Mouse (Mus musculus) splenic B cell, adult 2 months (primary cell): ENCODE data around the gene Zfyve1.

Experiments
- DNase-seq: peaks from one replicate; pipeline ENCODE4 v3.0.0-alpha.2; 2011; ENCODE audit warnings: low read depth, low spot score
- H3K27me3 ChIP-seq: 2 replicates; pipeline ENCODE4 v1.6.1; 2012; ENCODE audit warnings: mild to moderate bottlenecking, low read length, moderate library complexity, mixed read lengths; ENCODE audit not compliant: control insufficient read depth, poor library complexity, insufficient read depth, severe bottlenecking
- H3K36me3 ChIP-seq: 2 replicates; pipeline ENCODE4 v1.6.1; 2012; ENCODE audit warnings: mild to moderate bottlenecking, low read length, moderate library complexity, mixed read lengths; ENCODE audit not compliant: control insufficient read depth, poor library complexity, insufficient read depth, severe bottlenecking

Gene Zfyve1

DNA sequence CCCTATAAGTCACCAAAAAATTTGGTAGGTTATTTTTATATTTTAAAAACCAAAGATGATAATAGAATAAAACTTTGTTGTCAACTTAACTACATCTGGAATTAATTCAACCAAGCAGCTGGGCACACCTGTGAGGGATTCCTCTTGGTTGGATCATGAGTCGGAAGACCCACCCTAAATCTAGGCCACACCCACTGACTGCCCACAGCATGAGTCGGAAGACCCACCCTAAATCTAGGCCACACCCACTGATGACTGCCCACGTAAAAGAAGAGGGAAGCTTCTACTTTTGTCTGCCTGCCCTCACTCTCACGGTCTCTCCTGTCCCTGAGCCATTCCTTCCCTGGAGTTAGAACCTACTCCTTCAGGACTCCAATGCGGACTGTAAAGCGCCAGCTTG is 36.8 kb downstream of the Zfyve1 start:
- no peak for DNase-seq
- peaks cover 3% of the 10 kb centered on the region for H3K36me3 ChIP-seq

DNA sequence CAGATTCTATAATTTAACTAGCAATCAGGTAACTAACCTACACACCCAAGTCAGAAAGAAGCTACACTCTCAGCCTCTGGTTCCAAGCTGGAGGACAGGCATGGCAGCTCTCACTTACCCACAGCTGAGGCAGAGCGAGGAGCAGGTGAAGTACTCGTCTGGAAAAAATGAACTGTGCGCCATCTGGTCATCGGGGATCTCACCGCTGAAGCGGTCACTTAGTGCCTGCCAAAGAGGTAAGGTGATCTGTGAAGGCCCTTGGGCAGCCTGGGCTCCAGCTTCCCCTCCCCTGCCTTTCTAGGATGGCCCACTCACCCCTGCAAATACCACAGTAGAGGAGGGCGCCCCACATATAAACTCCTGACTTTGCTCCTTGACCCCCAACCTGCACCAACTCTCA is 38.5 kb downstream of the Zfyve1 start:
- no peak for DNase-seq
- H3K36me3 ChIP-seq, result peaks cover 3% of the 10 kb centered on the region
- H3K27me3 ChIP-seq, result no peaks in the 10 kb centered on the region; the same call in 1 of the 2 replicates

More for the DNA sequence above, 36.8 kb downstream of the Zfyve1 start:
- H3K27me3 ChIP-seq, result no peaks in the 10 kb centered on the region; the same call in 1 of the 2 replicates

DNA sequence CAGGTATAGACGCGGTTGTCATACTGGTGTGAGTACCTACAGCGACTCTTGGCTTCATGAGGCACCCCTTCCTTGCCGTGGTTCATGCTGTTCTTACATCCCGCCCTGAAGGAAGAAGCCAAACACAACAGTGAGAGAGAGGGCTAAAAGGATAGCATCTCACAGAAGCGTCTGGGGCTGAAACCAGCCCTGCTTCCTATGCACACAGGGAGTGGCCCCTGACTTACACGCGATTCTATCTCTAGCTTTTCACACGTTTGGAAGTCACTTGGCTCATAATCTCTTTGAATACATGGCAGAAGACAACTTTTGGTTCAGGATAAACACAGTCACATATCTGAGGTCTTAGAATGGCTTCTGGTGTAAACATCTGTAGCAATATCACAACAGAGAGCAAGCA is 41.4 kb downstream of the Zfyve1 start:
- peaks cover 8% of the 10 kb centered on the region for H3K36me3 ChIP-seq
- DNase-seq, result no peak
- no peaks in the 10 kb centered on the region; the same call in 1 of the 2 replicates for H3K27me3 ChIP-seq

DNA sequence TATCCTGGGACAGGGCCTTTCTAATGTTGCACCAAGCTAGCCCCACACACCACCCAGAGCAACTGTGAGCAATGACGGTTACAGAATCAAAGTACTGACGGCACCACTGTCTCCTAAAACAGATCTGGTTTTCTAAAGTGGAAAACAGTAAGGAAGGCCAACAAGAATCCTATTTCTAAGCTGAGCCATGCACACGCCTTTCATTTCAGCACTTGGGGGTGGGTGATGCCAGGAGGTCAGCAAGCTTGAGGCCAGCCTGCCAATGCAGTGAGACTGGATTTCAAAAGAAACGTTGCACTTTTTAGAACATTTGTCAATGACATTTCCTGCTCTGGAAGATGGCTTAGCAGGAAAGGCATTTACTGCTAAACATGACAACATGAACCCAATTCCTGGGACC is 43.2 kb downstream of the Zfyve1 start:
- no peak for DNase-seq
- Histone ChIP-seq H3K27me3 (no peaks in the 10 kb centered on the region), H3K36me3 (peaks cover 8% of the 10 kb centered on the region)

DNA sequence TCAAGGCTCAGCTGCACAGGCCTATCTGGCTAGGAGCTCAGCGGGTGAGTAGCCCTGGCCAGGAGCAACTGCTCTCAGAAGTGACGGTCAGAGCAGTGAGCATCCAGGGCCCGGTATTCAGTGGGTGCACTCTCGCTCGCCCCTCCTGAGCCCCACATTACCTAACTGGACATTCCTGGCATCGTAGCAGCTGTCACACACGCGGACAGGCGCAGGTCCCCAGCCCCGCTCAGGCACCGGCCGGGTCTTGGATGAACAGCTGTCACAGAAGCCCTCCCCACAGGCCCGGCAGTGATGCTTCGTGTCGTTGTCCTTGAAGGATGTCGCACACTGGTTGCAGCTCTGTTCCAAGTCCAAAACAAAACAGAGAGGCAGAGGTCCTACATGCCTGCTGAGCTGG is 45.7 kb downstream of the Zfyve1 start:
- DNase-seq, result no peak
- no peaks in the 10 kb centered on the region for H3K27me3 ChIP-seq
- H3K36me3 ChIP-seq, result peaks cover 16% of the 10 kb centered on the region

DNA sequence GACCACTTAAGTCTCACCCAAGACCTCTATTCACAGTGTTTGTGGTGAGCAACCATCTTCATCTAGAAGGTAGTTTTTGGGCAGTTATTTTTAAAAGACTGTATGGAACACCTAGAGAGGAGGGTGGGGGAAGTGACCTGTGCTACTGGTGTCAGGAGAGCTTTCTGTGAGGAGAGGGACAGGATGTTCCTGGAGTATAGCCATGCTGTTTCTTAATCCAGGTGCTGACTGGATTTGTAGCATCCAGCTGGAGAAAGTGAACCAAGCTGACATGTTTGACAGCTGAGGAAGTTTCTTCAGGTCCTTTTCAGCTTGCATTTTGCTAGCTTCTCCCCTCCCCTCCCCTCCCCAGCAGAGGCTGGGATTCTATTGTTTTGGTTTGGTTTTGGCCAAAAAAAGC is 52.2 kb downstream of the Zfyve1 start:
- H3K27me3 ChIP-seq, result no peaks in the 10 kb centered on the region
- peaks cover 10% of the 10 kb centered on the region for H3K36me3 ChIP-seq
- DNase-seq, result no peak

DNA sequence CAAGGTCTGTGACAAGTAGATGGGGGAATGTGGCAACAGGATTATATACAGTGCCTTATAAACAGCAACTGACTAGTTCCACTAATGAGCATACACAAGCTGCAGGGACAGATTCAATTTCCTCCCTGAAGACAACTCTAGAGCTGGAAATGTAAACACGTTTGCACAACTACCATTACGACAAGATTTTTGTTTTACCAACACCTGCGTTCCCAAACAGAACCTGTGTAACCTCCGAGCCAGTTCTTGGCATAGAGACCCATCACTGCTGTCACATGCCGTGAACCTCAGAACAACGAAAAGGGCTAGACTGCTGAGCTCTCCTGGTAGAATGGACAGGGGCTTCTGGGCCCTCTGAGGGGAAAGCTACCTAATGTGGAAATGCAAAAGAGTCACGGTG is 53.0 kb downstream of the Zfyve1 start:
- H3K36me3 ChIP-seq, result peaks cover 10% of the 10 kb centered on the region
- H3K27me3 ChIP-seq, result no peaks in the 10 kb centered on the region
- no peak for DNase-seq

DNA sequence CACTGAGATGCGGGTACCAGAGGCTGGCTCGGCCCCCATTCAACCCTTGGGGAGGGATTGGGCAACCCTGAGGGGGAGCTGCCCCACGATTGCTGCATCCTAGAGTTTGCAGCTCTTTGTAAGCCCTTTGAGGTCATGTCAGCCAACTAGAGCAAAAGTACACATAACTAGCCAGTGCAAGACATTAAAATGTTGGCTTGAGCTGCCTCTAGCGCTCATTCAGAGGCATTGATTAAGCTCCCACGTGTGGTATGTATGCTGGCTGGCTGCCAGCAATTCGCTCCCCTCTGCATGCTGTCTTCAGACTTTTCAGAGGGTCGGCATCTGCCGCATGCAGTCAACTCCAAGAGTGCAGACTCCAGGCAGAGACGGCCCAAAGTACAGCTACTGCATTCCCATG is 61.0 kb downstream of the Zfyve1 start:
- H3K36me3 ChIP-seq, result peaks cover 1% of the 10 kb centered on the region; the same call in 1 of the 2 replicates
- DNase-seq, result no peak
- no peaks in the 10 kb centered on the region for H3K27me3 ChIP-seq

DNA sequence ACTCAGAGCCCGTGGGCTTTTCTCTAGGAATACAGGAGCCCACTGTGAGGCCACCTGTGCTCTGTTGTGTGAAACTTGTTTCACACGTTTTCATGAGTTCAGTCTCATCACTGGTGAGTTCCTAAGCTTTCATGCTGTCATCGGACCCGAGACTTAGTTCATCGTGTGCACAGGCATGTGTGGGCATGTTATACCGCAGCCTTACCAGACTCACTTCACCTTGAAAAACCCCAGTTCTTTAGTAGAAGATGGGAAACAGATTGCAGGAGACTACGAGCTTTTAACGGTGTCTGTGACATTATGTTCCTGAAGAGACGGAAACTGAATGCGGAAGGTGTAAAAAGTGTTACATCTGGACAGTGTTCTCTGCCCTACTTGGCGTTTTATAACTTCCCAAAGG is 61.6 kb downstream of the Zfyve1 start:
- no peaks in the 10 kb centered on the region for H3K27me3 ChIP-seq
- peaks cover 1% of the 10 kb centered on the region; the same call in 1 of the 2 replicates for H3K36me3 ChIP-seq
- no peak for DNase-seq

DNA sequence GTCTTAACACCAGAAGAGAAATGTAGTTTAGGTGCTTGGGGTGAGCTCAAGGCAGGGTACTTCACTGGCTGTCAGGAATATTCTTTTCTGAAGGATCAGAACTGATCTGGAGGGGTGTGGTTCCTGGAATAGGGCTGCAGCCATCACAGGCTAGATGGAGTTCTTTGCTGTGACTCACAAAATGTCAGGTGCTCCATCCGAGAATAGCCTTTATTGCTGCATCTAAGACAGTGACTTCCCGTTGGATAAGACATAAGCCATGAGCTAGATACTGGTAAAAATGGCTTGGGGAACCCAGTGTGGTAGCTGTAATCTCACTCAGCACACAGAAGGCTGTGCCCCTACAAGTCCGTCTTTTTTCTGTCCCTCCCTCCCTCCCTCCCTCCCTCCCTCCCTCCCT is 62.8 kb downstream of the Zfyve1 start:
- no peaks in the 10 kb centered on the region; the same call in 1 of the 2 replicates for H3K36me3 ChIP-seq
- DNase-seq, result no peak
- no peaks in the 10 kb centered on the region for H3K27me3 ChIP-seq

DNA sequence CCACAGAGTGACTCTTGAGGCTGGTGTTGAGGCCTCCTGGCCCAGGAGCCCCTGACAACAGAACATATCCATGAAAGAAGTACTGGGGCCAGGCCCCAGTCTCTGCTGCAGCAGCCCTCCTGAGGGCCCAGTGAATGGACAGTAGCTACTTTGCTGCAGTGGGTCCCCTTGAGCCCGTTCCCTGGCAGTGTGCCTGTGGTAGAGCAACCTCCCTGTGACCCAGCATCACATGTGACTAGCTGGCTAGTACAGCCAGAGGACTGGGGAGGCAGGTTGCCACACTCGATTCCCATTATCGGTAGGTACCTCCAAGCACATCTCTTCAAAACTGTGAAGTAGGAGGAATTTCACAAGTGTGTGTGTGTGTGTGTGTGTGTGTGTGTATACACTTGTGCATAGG is 64.1 kb downstream of the Zfyve1 start:
- no peak for DNase-seq

DNA sequence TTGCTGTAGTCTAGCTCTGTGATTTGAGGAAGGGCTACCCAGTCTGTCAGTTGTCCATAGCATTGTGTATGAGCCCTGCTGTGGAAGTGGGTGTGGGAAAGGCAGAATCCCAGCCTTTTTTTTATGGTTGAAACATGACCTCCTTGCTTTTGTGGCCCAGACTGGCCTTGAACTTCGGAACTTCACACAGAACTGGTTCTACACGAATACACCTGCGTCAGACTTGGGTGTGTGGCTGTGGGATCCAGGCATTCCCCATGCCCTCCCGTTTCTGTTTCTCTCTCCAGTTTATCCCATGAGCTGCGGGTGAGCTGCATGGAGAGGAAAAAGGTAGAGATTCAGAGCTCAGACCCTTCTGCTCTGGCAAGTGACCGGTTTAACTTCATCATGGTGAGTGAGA is 65.0 kb downstream of the Zfyve1 start:
- H3K36me3 ChIP-seq, result no peaks in the 10 kb centered on the region; the same call in 1 of the 2 replicates
- no peak for DNase-seq
- H3K27me3 ChIP-seq, result no peaks in the 10 kb centered on the region

More for the DNA sequence above, 64.1 kb downstream of the Zfyve1 start:
- Histone ChIP-seq H3K36me3 (no peaks in the 10 kb centered on the region; the same call in 1 of the 2 replicates), H3K27me3 (no peaks in the 10 kb centered on the region)

DNA sequence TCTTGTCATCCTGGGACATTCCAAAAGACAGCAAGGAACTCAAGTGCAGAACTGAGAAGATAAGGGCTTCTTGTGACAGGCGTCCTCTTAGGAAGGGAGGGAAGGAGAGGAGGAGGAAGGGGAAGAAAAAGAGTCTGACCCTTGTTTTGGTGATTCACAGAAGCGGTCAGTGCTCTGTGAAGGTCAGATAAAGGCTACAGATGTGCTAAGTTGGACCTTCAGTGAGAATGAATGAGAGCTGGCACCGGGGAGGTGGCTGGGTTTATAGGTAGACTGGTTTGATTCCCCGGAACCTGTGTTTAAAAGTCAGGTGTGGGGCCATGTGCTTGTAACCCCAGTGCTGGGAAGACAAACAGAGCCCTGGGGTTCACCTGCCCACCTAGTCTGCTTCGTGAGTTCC is 68.4 kb downstream of the Zfyve1 start:
- Histone ChIP-seq H3K27me3 (no peaks in the 10 kb centered on the region), H3K36me3 (no peaks in the 10 kb centered on the region)

DNA sequence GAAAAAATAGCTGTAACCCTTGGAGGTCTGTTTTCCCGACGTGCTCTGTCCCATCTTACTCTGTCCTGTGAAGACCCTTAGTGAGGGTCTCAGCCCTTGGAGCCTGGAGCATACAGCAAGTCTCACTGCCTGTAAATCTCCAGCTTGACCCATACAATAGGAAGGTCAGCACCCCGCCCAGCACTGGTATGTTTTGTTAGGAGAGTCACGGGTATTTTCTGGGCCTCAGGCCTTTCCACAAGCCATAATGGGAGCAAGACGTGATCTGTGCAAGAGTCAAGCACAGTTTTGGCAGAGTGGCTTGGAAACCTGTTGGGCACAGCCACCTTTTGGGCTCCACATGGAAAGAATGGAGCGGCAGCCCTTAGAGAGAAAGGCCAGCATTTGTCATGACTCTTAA is 69.2 kb downstream of the Zfyve1 start:
- DNase-seq, result no peak
- H3K36me3 ChIP-seq, result no peaks in the 10 kb centered on the region

More for the DNA sequence above, 68.4 kb downstream of the Zfyve1 start:
- DNase-seq, result no peak

DNA sequence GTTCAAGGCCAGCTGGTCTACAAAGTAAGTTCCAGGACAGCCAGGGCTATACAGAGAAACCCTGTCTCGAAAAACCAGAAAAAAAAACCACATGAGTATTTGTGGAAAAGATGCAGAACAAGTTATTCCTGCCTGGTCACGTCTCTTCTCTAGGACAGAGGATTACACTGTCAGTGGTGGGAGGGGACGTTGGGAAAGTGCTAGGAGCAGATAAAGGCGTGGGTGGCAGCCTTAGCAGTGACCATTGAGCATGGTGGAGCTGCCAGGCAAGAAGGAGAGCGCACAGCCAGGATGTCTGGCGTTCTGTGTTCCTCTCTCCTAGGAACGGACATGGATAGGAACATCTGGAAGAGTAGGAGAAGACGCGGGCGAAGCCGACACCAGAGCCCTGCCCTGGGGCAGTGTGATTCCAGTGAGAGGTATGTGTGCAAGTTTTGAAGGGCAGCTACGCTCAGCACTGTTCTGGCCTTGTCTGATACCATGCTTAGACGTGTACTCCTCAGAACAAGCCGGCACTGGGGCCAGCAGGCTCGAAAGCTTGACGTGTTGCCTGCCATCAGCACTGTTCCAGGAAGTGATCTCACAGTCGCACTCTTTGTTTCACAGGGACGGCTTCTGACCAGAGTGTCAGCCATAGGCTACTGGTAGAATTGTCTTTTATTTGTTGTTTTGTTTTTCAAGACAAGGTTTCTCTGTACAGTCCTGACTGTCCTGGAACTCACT is 71.0 kb downstream of the Zfyve1 start:
- DNase-seq, result no peak
- no peaks in the 10 kb centered on the region for H3K27me3 ChIP-seq
- H3K36me3 ChIP-seq, result no peaks in the 10 kb centered on the region

More for the DNA sequence above, 69.2 kb downstream of the Zfyve1 start:
- no peaks in the 10 kb centered on the region for H3K27me3 ChIP-seq

DNA sequence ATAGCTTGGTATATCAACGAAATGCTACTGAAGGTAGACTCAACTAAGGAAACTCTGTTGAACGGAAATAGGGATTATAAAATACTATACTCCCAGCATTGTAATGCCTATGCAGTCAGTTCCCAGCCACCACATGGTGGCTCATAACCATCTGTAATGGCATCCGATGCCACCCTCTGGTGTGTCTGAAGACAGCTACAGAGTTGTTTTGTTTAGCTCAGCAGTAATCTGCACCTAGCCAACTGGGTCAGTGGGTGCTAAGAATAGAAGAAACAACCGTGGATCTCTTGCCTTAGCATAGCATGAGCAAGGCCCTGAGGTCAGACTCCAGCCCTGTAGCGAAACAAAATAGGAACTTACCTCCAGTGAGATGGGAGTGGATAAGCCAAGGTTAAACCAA is 72.7 kb downstream of the Zfyve1 start:
- no peaks in the 10 kb centered on the region for H3K27me3 ChIP-seq
- DNase-seq, result no peak
- H3K36me3 ChIP-seq, result no peaks in the 10 kb centered on the region
